22 mouse cellular contexts compared by ENCODE assay signal in the genomic region with DNA sequence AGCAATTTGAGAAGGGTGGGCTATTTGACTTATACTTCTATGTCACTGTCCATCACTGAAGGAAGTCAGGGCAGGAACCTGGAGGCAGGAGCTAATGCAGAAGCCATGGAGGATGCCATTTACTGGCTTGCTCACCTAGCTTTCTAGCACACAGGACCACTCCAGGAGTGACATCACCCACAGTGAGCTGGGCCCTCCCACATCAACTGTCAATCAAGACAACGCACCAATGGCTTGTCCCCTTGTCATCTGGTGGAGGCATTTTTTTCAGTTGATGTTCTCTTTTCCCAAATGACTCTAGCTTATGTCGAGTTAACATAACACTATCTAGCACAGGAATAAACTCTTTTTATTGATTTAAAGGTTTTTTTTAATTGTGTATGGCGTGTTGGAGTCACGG. TPM values are rescaled to one million over a fixed set of nuclear protein-coding genes. Genes with fewer than 3 reads are reported as not detected.
DNase-seq lines count a peak whose midpoint lies in the region; ATAC-seq and TF ChIP-seq lines count a peak whose summit lies in the region.
"Had no signal": no experiment of that assay in that cellular context is flagged by ENCODE, and none has a peak within 500 bp of the region (broad histone marks: within the 10 kb centered on the region; RNA-seq: fewer than 3 reads in every experiment).

No protein-coding gene starts in this region.

- H3K79me2 ChIP-seq in CH12.LX (replicated peaks; ENCODE audit: control insufficient read depth, extremely low read depth, insufficient read depth, poor library complexity, severe bottlenecking) = peaks cover 32% of the 10 kb centered on the region

- no peak overlapping the region for H3K9ac ChIP-seq in CH12.LX (ENCODE audit: insufficient read depth, low read depth)
- no peak overlapping the region for H3K9ac ChIP-seq in midbrain, embryonic 11.5 days (ENCODE audit: low read length)
- no peak overlapping the region for H3K9ac ChIP-seq in kidney, embryonic 15.5 days
- H3K9ac ChIP-seq: forebrain, postnatal 0 days; hindbrain, embryonic 12.5 days; hindbrain, embryonic 15.5 days had no signal

- TF ChIP-seq POLR2A in CH12.LX (IDR thresholded peaks at IDR 0.05; ENCODE audit: low read depth, low read length) = no peak

- H3K4me3 ChIP-seq in CH12.LX (replicated peaks in 1 of 3; ENCODE audit: low read depth in 2 of 3, low read length in 2 of 3, poor library complexity in 1 of 3) = no peak overlapping the region
- no peak overlapping the region for H3K4me3 ChIP-seq in embryonic facial prominence, embryonic 10.5 days
- H3K4me3 ChIP-seq in midbrain, embryonic 11.5 days (ENCODE audit: low read depth, low read length) = no peak overlapping the region
- no peak overlapping the region for H3K4me3 ChIP-seq in kidney, embryonic 15.5 days (replicated peaks)
- H3K4me3 ChIP-seq: gastrocnemius, adult 2 months; hindbrain, embryonic 12.5 days; hindbrain, embryonic 15.5 days had no signal

- no peak overlapping the region for H3K27ac ChIP-seq in CH12.LX (ENCODE audit: insufficient read depth, low read depth)
- H3K27ac ChIP-seq in embryonic facial prominence, embryonic 10.5 days (replicated peaks) = no peak overlapping the region
- H3K27ac ChIP-seq in midbrain, embryonic 11.5 days (ENCODE audit: low read depth, low read length) = no peak overlapping the region
- H3K27ac ChIP-seq in kidney, embryonic 15.5 days = no peak overlapping the region
- H3K27ac ChIP-seq: gastrocnemius, adult 2 months; hindbrain, embryonic 12.5 days; hindbrain, embryonic 15.5 days had no signal

- TF ChIP-seq EP300 in CH12.LX (IDR thresholded peaks at IDR 0.05; ENCODE audit: low read length) = no peak

- dilution Hi-C loops in CH12.LX (cut with MboI; ENCODE audit: extremely low pct_ligation_motif_present, extremely low pct_unique_long_range_greater_than_20kb, low sequenced_read_pairs) = no loop called here

- no peaks in the 10 kb centered on the region for H3K9me3 ChIP-seq in CH12.LX (replicated peaks; ENCODE audit: low read length)
- no peaks in the 10 kb centered on the region for H3K9me3 ChIP-seq in embryonic facial prominence, embryonic 10.5 days
- no peaks in the 10 kb centered on the region for H3K9me3 ChIP-seq in midbrain, embryonic 11.5 days (ENCODE audit: control insufficient read depth, low read length)
- H3K9me3 ChIP-seq in kidney, embryonic 15.5 days (replicated peaks) = no peaks in the 10 kb centered on the region
- H3K9me3 ChIP-seq: hindbrain, embryonic 12.5 days; hindbrain, embryonic 15.5 days had no signal

- in situ Hi-C loops in CH12.LX (cut with MboI; ENCODE audit: low pct_ligation_motif_present, low pct_unique_long_range_greater_than_20kb, low sequenced_read_pairs) = no loop called here

- no peak overlapping the region for H3K4me2 ChIP-seq in CH12.LX (ENCODE audit: insufficient read depth, low read depth, poor library complexity, severe bottlenecking)
- H3K4me2 ChIP-seq in midbrain, embryonic 11.5 days = no peak overlapping the region
- no peak overlapping the region for H3K4me2 ChIP-seq in kidney, embryonic 15.5 days
- H3K4me2 ChIP-seq: heart, embryonic 11.5 days; hindbrain, embryonic 12.5 days; hindbrain, embryonic 15.5 days had no signal

- peaks cover 41 to 92% of the 10 kb centered on the region in 2 experiments for H3K4me1 ChIP-seq in CH12.LX (ENCODE audit: control insufficient read depth in 1 of 2, insufficient read depth in 2 of 2)
- H3K4me1 ChIP-seq in embryonic facial prominence, embryonic 10.5 days = peaks cover 28% of the 10 kb centered on the region
- H3K4me1 ChIP-seq in midbrain, embryonic 11.5 days (ENCODE audit: control insufficient read depth, insufficient read depth, low read length) = no peaks in the 10 kb centered on the region
- H3K4me1 ChIP-seq in kidney, embryonic 15.5 days = peaks cover 68% of the 10 kb centered on the region

- peaks cover 0 to 70% of the 10 kb centered on the region in 2 experiments for H3K36me3 ChIP-seq in CH12.LX (replicated peaks in 1 of 2; ENCODE audit: control insufficient read depth in 1 of 2, insufficient read depth in 1 of 2, low read length in 1 of 2)
- H3K36me3 ChIP-seq in splenic B cell, adult 2 months (ENCODE audit: control insufficient read depth, insufficient read depth, low read length, poor library complexity, severe bottlenecking) = no peaks in the 10 kb centered on the region; the same call in 1 of the 2 replicates
- H3K36me3 ChIP-seq in embryonic facial prominence, embryonic 10.5 days (replicated peaks) = peaks cover 16% of the 10 kb centered on the region; the same call in 1 of the 2 replicates
- H3K36me3 ChIP-seq in midbrain, embryonic 11.5 days (ENCODE audit: control insufficient read depth, insufficient read depth, low read length) = no peaks in the 10 kb centered on the region
- H3K36me3 ChIP-seq in kidney, embryonic 15.5 days = no peaks in the 10 kb centered on the region
- H3K36me3 ChIP-seq: hindbrain, embryonic 12.5 days; hindbrain, embryonic 15.5 days had no signal

- peak; percentile 57 for DNase-seq in A20 (ENCODE audit: low read depth, low spot score)
- DNase-seq in CH12.LX (ENCODE audit: extremely low read depth) = no peak
- DNase-seq in R1 (ENCODE audit: low read depth, low spot score) = peak; percentile 39
- peak; percentile 25 for DNase-seq in splenic B cell, adult 2 months (ENCODE audit: low read depth, low spot score)
- DNase-seq in embryonic facial prominence, embryonic 10.5 days (ENCODE audit: low spot score) = no peak
- no peak for DNase-seq in midbrain, embryonic 11.5 days (ENCODE audit: low spot score, missing footprints)
- DNase-seq: adrenal gland, adult 2 months; adrenal gland, postnatal 14 days; cerebellum, adult 11 months; cerebellum, adult 8-10 months; cerebellum, postnatal 10 days; cerebellum, postnatal 36 days; embryo, embryonic 11 days; forebrain, postnatal 0 days; gastrocnemius, adult 2 months; gastrocnemius, postnatal 14 days; heart, adult 11 months had no signal

- ATAC-seq in midbrain, embryonic 11.5 days (ENCODE audit: low FRiP score) = no peak
- no peak for ATAC-seq in kidney, embryonic 15.5 days (replicated peaks; ENCODE audit: low FRiP score)
- ATAC-seq: forebrain, embryonic 14.5 days; forebrain, postnatal 0 days had no signal

- no peak for TF ChIP-seq CTCF in CH12.LX (conservative IDR thresholded peaks at IDR 0.05 in 1 of 2, IDR thresholded peaks at IDR 0.05 in 1 of 2; ENCODE audit: low read depth in 2 of 2, low read length in 2 of 2)

- TF ChIP-seq RAD21 in CH12.LX (IDR thresholded peaks at IDR 0.05; ENCODE audit: low read depth, low read length) = no peak

- WGBS in embryonic facial prominence, embryonic 10.5 days = 93% methylated on average over 4 of the region's 4 CpGs
- WGBS in midbrain, embryonic 11.5 days = 92% methylated on average over 4 of the region's 4 CpGs
- 86% methylated on average over 4 of the region's 4 CpGs for WGBS in kidney, embryonic 15.5 days

- H3K27me3 ChIP-seq in CH12.LX (replicated peaks) = no peaks in the 10 kb centered on the region
- H3K27me3 ChIP-seq in splenic B cell, adult 2 months (ENCODE audit: control insufficient read depth, insufficient read depth, low read length, poor library complexity, severe bottlenecking) = no peaks in the 10 kb centered on the region
- H3K27me3 ChIP-seq in embryonic facial prominence, embryonic 10.5 days (replicated peaks; ENCODE audit: low read depth, poor library complexity, severe bottlenecking) = no peaks in the 10 kb centered on the region
- no peaks in the 10 kb centered on the region for H3K27me3 ChIP-seq in midbrain, embryonic 11.5 days (ENCODE audit: control insufficient read depth, insufficient read depth, low read length)
- no peaks in the 10 kb centered on the region for H3K27me3 ChIP-seq in kidney, embryonic 15.5 days
- H3K27me3 ChIP-seq: hindbrain, embryonic 12.5 days; hindbrain, embryonic 15.5 days had no signal

TF ChIP-seq in CH12.LX, 34 proteins besides CTCF, POLR2A, EP300 and RAD21:
- no peak for TF ChIP-seq GABPA (IDR thresholded peaks at IDR 0.05; ENCODE audit: insufficient replicate concordance, low read depth, low read length)
- peak; percentile 40; the same call in 1 of the 2 replicates for TF ChIP-seq ZNF384 (IDR thresholded peaks at IDR 0.05; ENCODE audit: low read depth, low read length)

RNA-seq across cellular contexts. Expression of gene Kcnk5, which starts 12.4 kb away (rescaled TPM):
- total RNA-seq in CH12.LX (2012; rRNA removed) (11.7 and 12.3 TPM in 2 replicates), CH12.LX (2014; rRNA removed) (8.7 and 9.0 TPM in 2 replicates)
- polyA plus RNA-seq in CH12.LX (2012; ENCODE audit: insufficient read length, low read depth) = 12.5 and 14.1 TPM in 2 replicates
- 9.3 and 10.7 TPM in 2 replicates for polyA plus RNA-seq in embryonic facial prominence, embryonic 10.5 days (2016; fragmentation: Nextera tagmentation; extraction: Ambion mirVana)
- polyA plus RNA-seq in midbrain, embryonic 11.5 days (2014; fragmentation: Nextera tagmentation; extraction: Ambion mirVana) = 4.5 and 6.6 TPM in 2 replicates
- 15.8 and 17.3 TPM in 2 replicates for polyA plus RNA-seq in kidney, embryonic 15.5 days (2015; fragmentation: Nextera tagmentation; extraction: Ambion mirVana)

RNA-seq across cellular contexts. Expression of gene Saysd1, which starts 30.9 kb away (rescaled TPM):
- total RNA-seq in CH12.LX (2012; rRNA removed) (5.9 and 6.0 TPM in 2 replicates), CH12.LX (2014; rRNA removed) (6.3 and 6.6 TPM in 2 replicates)
- 5.3 and 5.5 TPM in 2 replicates for polyA plus RNA-seq in CH12.LX (2012; ENCODE audit: insufficient read length, low read depth)
- polyA plus RNA-seq in embryonic facial prominence, embryonic 10.5 days (2016; fragmentation: Nextera tagmentation; extraction: Ambion mirVana) = 9.2 and 11.1 TPM in 2 replicates
- 11.3 and 12.6 TPM in 2 replicates for polyA plus RNA-seq in midbrain, embryonic 11.5 days (2014; fragmentation: Nextera tagmentation; extraction: Ambion mirVana)
- polyA plus RNA-seq in kidney, embryonic 15.5 days (2015; fragmentation: Nextera tagmentation; extraction: Ambion mirVana) = 11.1 and 12.3 TPM in 2 replicates

Comparison
In these comparisons a context has a peak if more than half of its experiments do, and no peak if none do; other contexts are left out.
1. DNase-seq: peak in A20 (single experiment), R1 (single experiment) and splenic B cell, adult 2 months (single experiment); none in CH12.LX (single experiment), embryonic facial prominence, embryonic 10.5 days (single experiment) and midbrain, embryonic 11.5 days (single experiment).